Mouse (Mus musculus) urinary bladder, postnatal 25 days (tissue): Measurements from ENCODE around the gene Gm6465.
"Not testable (repeated sequence)": the region's sequence is repeated elsewhere in the genome, so short reads cannot be mapped to it uniquely, and the experiment has no call there.

Experiments
- DNase-seq: peaks from one replicate; pipeline ENCODE4 v3.0.0; 2022; ENCODE audit warnings: low spot score

Gm6465 gene

GRCm38 (mm10) chr5:11845239-11845638 lies at the start of gene Gm6465:
Gene Gm6465, plus strand, starts transcription at chr5:11845539.
- DNase-seq, result not testable (repeated sequence)

GRCm38 (mm10) chr5:11845824-11846223 lies 485 bp downstream of the Gm6465 start:
- DNase-seq, result not testable (repeated sequence)

- not testable (repeated sequence) for DNase-seq
Measured at GRCm38 (mm10) chr5:11857909-11858308, 12.6 kb downstream of the Gm6465 start.
